Mouse (Mus musculus) intestine, embryonic 15.5 days (tissue): Measurements from ENCODE around the gene Ech1. TPM values are rescaled to one million over a fixed set of nuclear protein-coding genes. Genes with fewer than 3 reads are reported as not detected.

Experiments used
- ATAC-seq: fragments of 200-750 bp; cut with Nextera tagmentation; 2 replicates; pipeline ENCODE4 v1.8.0; 2017; ENCODE audit warnings: moderate TSS enrichment, moderate library complexity
- H3K27ac ChIP-seq: fragments of 300-500 bp; sonication (generic); 2 replicates; pipeline ENCODE4 v1.5.1; 2015; ENCODE audit warnings: mild to moderate bottlenecking, inconsistent platforms
- H3K27me3 ChIP-seq: fragments of 300-500 bp; sonication (generic); replicated peaks from 2 replicates; pipeline ENCODE4 v1.6.1; 2015; ENCODE audit warnings: inconsistent platforms
- H3K36me3 ChIP-seq: fragments of 300-500 bp; sonication (generic); 2 replicates; pipeline ENCODE4 v1.6.1; 2015; ENCODE audit warnings: inconsistent platforms
- H3K4me1 ChIP-seq: fragments of 300-500 bp; sonication (generic); replicated peaks from 2 replicates; pipeline ENCODE4 v1.6.1; 2015; ENCODE audit warnings: inconsistent platforms
- H3K4me2 ChIP-seq: fragments of 300-500 bp; sonication (generic); replicated peaks from 2 replicates; pipeline ENCODE4 v1.6.1; 2015; ENCODE audit warnings: mild to moderate bottlenecking, inconsistent platforms
- H3K4me3 ChIP-seq: fragments of 300-500 bp; sonication (generic); replicated peaks from 2 replicates; pipeline ENCODE4 v1.5.1; 2015; ENCODE audit warnings: inconsistent platforms
- H3K9ac ChIP-seq: fragments of 300-500 bp; sonication (generic); 2 replicates; pipeline ENCODE4 v1.6.1; 2015; ENCODE audit warnings: inconsistent platforms
- H3K9me3 ChIP-seq: fragments of 300-500 bp; sonication (generic); 2 replicates; pipeline ENCODE4 v1.6.1; 2016; ENCODE audit warnings: inconsistent platforms
- WGBS: fragments of 180-500 bp; shearing (Covaris S2); methylation state at CpG from one replicate; pipeline ENCODE4 v1.1.7; 2015; 5-methylcytosine and 5-hydroxymethylcytosine counted together
- polyA plus RNA-seq: library from polyadenylated mRNA; unstranded; fragments of >200 nt; fragmentation: Nextera tagmentation; extraction: Ambion mirVana; gene quantifications from 2 replicates; pipeline ENCODE4 v1.2.1, GENCODE M21; 2015

The Ech1 gene
- polyA plus RNA-seq, 1 experiment from 2014 or later, result 234 TPM

GRCm38 (mm10) chr7:28792391-28793185, 32.4 kb upstream of the Ech1 start:
- no peak overlapping the region for H3K9ac ChIP-seq
- no peak overlapping the region for H3K4me3 ChIP-seq
- no peak overlapping the region for H3K4me2 ChIP-seq
- no peaks in the 10 kb centered on the region for H3K36me3 ChIP-seq
- no peaks in the 10 kb centered on the region for H3K27me3 ChIP-seq
- no peak overlapping the region for H3K27ac ChIP-seq
- H3K9me3 ChIP-seq, result no peaks in the 10 kb centered on the region
- 75% methylated on average over 14 of the region's 14 CpGs for WGBS
- H3K4me1 ChIP-seq, result peaks cover 35% of the 10 kb centered on the region
- no peak for ATAC-seq

- Histone ChIP-seq H3K27me3 (no peaks in the 10 kb centered on the region), H3K27ac (no peak overlapping the region), H3K4me2 (no peak overlapping the region), H3K9ac (no peak overlapping the region), H3K4me1 (peaks cover 33% of the 10 kb centered on the region), H3K4me3 (no peak overlapping the region), H3K36me3 (no peaks in the 10 kb centered on the region), H3K9me3 (no peaks in the 10 kb centered on the region)
- no peak for ATAC-seq
- 46% methylated on average over 2 of the region's 2 CpGs for WGBS
Observed at GRCm38 (mm10) chr7:28793834-28794233, 31.2 kb upstream of the Ech1 start.

- Histone ChIP-seq H3K27me3 (no peaks in the 10 kb centered on the region), H3K4me1 (peaks cover 29% of the 10 kb centered on the region), H3K9me3 (no peaks in the 10 kb centered on the region), H3K4me3 (no peak overlapping the region), H3K4me2 (no peak overlapping the region), H3K36me3 (no peaks in the 10 kb centered on the region), H3K27ac (no peak overlapping the region), H3K9ac (no peak overlapping the region)
- WGBS, result 80% methylated on average over 3 of the region's 3 CpGs
- ATAC-seq, result no peak
Observed at GRCm38 (mm10) chr7:28794496-28794895, 30.5 kb upstream of the Ech1 start.

GRCm38 (mm10) chr7:28795832-28796231, 29.2 kb upstream of the Ech1 start:
- Histone ChIP-seq H3K4me3 (no peak overlapping the region), H3K27ac (peak overlapping the region; percentile 2; the same call in 1 of the 2 replicates), H3K9ac (no peak overlapping the region), H3K4me1 (peaks cover 21% of the 10 kb centered on the region), H3K9me3 (no peaks in the 10 kb centered on the region), H3K36me3 (no peaks in the 10 kb centered on the region), H3K27me3 (no peaks in the 10 kb centered on the region), H3K4me2 (peak overlapping the region; percentile 48; the same call in 1 of the 2 replicates)
- no peak for ATAC-seq
- 67% methylated on average over 15 of the region's 15 CpGs for WGBS

- Histone ChIP-seq H3K36me3 (no peaks in the 10 kb centered on the region), H3K27me3 (no peaks in the 10 kb centered on the region), H3K9ac (peak overlapping the region; percentile 11; the same call in 1 of the 2 replicates), H3K4me1 (peaks cover 18% of the 10 kb centered on the region), H3K27ac (peak overlapping the region; percentile 6; the same call in 1 of the 2 replicates), H3K4me2 (peak overlapping the region; percentile 48), H3K9me3 (no peaks in the 10 kb centered on the region), H3K4me3 (0 out of 2 replicates have a peak overlapping the region, but pooled peaks have one; percentile 2)
- WGBS, result 17% methylated on average over 32 of the region's 32 CpGs
- ATAC-seq, result peak; percentile 81
Observed at GRCm38 (mm10) chr7:28796562-28796975, 28.4 kb upstream of the Ech1 start.

GRCm38 (mm10) chr7:28799994-28800393, 25.0 kb upstream of the Ech1 start:
- no peak overlapping the region for H3K9ac ChIP-seq
- no peak overlapping the region for H3K4me3 ChIP-seq
- WGBS, result 92% methylated on average over 9 of the region's 9 CpGs
- no peak for ATAC-seq
- no peaks in the 10 kb centered on the region for H3K27me3 ChIP-seq
- no peak overlapping the region for H3K27ac ChIP-seq
- no peak overlapping the region for H3K4me2 ChIP-seq
- H3K9me3 ChIP-seq, result no peaks in the 10 kb centered on the region
- peaks cover 31% of the 10 kb centered on the region for H3K4me1 ChIP-seq
- no peaks in the 10 kb centered on the region for H3K36me3 ChIP-seq

- no peak overlapping the region for H3K9ac ChIP-seq
Observed at GRCm38 (mm10) chr7:28801451-28801850, 23.6 kb upstream of the Ech1 start.

GRCm38 (mm10) chr7:28801901-28802670, 22.9 kb upstream of the Ech1 start:
- WGBS, result 9% methylated on average over 10 of the region's 10 CpGs
- Histone ChIP-seq H3K4me3 (no peak overlapping the region), H3K36me3 (no peaks in the 10 kb centered on the region), H3K4me1 (peaks cover 19% of the 10 kb centered on the region), H3K9ac (0 out of 2 replicates have a peak overlapping the region, but pooled peaks have one; percentile 6), H3K9me3 (no peaks in the 10 kb centered on the region), H3K4me2 (peak overlapping the region; percentile 35), H3K27me3 (no peaks in the 10 kb centered on the region), H3K27ac (peak overlapping the region; percentile 97)
- peak; percentile 77 for ATAC-seq

More at GRCm38 (mm10) chr7:28801451-28801850, 23.6 kb upstream of the Ech1 start:
- H3K4me1 ChIP-seq, result peaks cover 26% of the 10 kb centered on the region
- no peaks in the 10 kb centered on the region for H3K9me3 ChIP-seq
- H3K4me3 ChIP-seq, result no peak overlapping the region
- H3K4me2 ChIP-seq, result peak overlapping the region; percentile 35; the same call in 1 of the 2 replicates
- H3K27ac ChIP-seq, result peak overlapping the region; percentile 97
- no peaks in the 10 kb centered on the region for H3K27me3 ChIP-seq
- H3K36me3 ChIP-seq, result no peaks in the 10 kb centered on the region
- ATAC-seq, result no peak
- WGBS, result 43% methylated on average over 3 of the region's 3 CpGs

- H3K4me2 ChIP-seq, result peak overlapping the region; percentile 35
- H3K4me3 ChIP-seq, result no peak overlapping the region
- peak; percentile 82 for ATAC-seq
- WGBS, result 12% methylated on average over 10 of the region's 10 CpGs
- no peaks in the 10 kb centered on the region for H3K9me3 ChIP-seq
- peak overlapping the region; percentile 97 for H3K27ac ChIP-seq
- no peaks in the 10 kb centered on the region for H3K27me3 ChIP-seq
- H3K9ac ChIP-seq, result peak overlapping the region; percentile 23; the same call in 1 of the 2 replicates
- H3K4me1 ChIP-seq, result peaks cover 25% of the 10 kb centered on the region
- no peaks in the 10 kb centered on the region for H3K36me3 ChIP-seq
Observed at GRCm38 (mm10) chr7:28802846-28803588, 22.0 kb upstream of the Ech1 start.

- WGBS, result 21% methylated on average over 4 of the region's 4 CpGs
- peak overlapping the region; percentile 97 for H3K27ac ChIP-seq
- H3K4me3 ChIP-seq, result no peak overlapping the region
- H3K4me2 ChIP-seq, result peak overlapping the region; percentile 35
- H3K27me3 ChIP-seq, result no peaks in the 10 kb centered on the region
- ATAC-seq, result peak; percentile 31
- no peaks in the 10 kb centered on the region for H3K9me3 ChIP-seq
- H3K4me1 ChIP-seq, result peaks cover 28% of the 10 kb centered on the region
- peak overlapping the region; percentile 23; the same call in 1 of the 2 replicates for H3K9ac ChIP-seq
- no peaks in the 10 kb centered on the region for H3K36me3 ChIP-seq
Observed at GRCm38 (mm10) chr7:28803756-28804155, 21.3 kb upstream of the Ech1 start.

GRCm38 (mm10) chr7:28806869-28807268, 18.1 kb upstream of the Ech1 start:
- no peak overlapping the region for H3K27ac ChIP-seq
- no peaks in the 10 kb centered on the region for H3K36me3 ChIP-seq
- peaks cover 24% of the 10 kb centered on the region for H3K4me1 ChIP-seq
- no peak overlapping the region for H3K4me2 ChIP-seq
- no peak for ATAC-seq
- WGBS, result 81% methylated on average over 4 of the region's 4 CpGs
- H3K9ac ChIP-seq, result no peak overlapping the region
- H3K9me3 ChIP-seq, result no peaks in the 10 kb centered on the region
- no peak overlapping the region for H3K4me3 ChIP-seq
- no peaks in the 10 kb centered on the region for H3K27me3 ChIP-seq
